Mouse (Mus musculus): ENCODE data around the gene Tmem263. TPM values are rescaled to one million over a fixed set of nuclear protein-coding genes. Genes with fewer than 3 reads are reported as not detected.

Tmem263 gene
- total and polyA plus RNA-seq, 3 experiments, result 12.0 to 27.9 (median 19.8) TPM

DNA sequence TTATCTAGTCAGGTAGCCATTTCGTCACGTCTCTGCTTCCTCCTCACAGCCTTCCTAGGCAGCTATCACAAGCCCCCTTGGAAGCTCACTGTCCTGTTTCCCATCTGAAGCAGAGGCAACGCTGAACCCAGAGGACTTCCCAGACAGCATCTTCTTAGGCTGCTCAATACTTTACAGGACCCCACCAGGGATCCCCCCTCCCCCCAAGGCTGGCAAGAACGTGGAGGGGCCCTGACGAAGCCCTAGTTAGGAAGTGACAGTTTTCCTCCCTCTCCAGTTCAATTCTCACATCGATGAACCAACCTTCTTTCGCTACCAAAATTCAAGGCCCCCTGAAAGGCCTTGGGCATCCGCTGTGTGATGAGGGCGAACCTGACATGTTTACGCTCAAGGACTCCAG, 586 bp upstream of the Tmem263 start:
- TF ChIP-seq MAFK (IDR thresholded peaks at IDR 0.05; ENCODE audit: insufficient replicate concordance, low read length), result no peak
- peak; percentile 27; the same call in 1 of the 2 replicates for TF ChIP-seq MYC (IDR thresholded peaks at IDR 0.05; ENCODE audit: low read depth, low read length)
- no peak for TF ChIP-seq CHD1 (IDR thresholded peaks at IDR 0.05; ENCODE audit: low read depth, low read length)
- 0 out of 2 replicates have a peak, but pooled peaks have one; percentile 7 for TF ChIP-seq MXI1 (IDR thresholded peaks at IDR 0.05; ENCODE audit: low read depth, low read length)
- no peak for TF ChIP-seq RCOR1 (conservative IDR thresholded peaks at IDR 0.05; ENCODE audit: low read depth, low read length)
- TF ChIP-seq NELFE (IDR thresholded peaks at IDR 0.05; ENCODE audit: low read depth, low read length), result peak; percentile 4; the same call in 1 of the 2 replicates
- peak; percentile 55 for TF ChIP-seq MAX (IDR thresholded peaks at IDR 0.05; ENCODE audit: low read length)
- peak; percentile 58 for TF ChIP-seq CHD2 (IDR thresholded peaks at IDR 0.05; ENCODE audit: low read length)
- TF ChIP-seq PAX5 (IDR thresholded peaks at IDR 0.05; ENCODE audit: low read length), result no peak
- no peak for TF ChIP-seq UBTF (IDR thresholded peaks at IDR 0.05; ENCODE audit: low read depth, low read length)
- 0 out of 2 replicates have a peak, but pooled peaks have one; percentile 8 for TF ChIP-seq ZMIZ1 (IDR thresholded peaks at IDR 0.05; ENCODE audit: low read depth, low read length)
- TF ChIP-seq ELF1 (IDR thresholded peaks at IDR 0.05; ENCODE audit: low read depth, low read length), result peak; percentile 18; the same call in 1 of the 2 replicates
- TF ChIP-seq SIN3A (IDR thresholded peaks at IDR 0.05; ENCODE audit: low read length), result 0 out of 2 replicates have a peak, but pooled peaks have one; percentile 21
- 0 out of 2 replicates have a peak, but pooled peaks have one; percentile 16 for TF ChIP-seq TBP (conservative IDR thresholded peaks at IDR 0.05; ENCODE audit: low read depth, low read length)
- dilution Hi-C loops (cut with MboI; ENCODE audit: extremely low pct_ligation_motif_present, extremely low pct_unique_long_range_greater_than_20kb, low sequenced_read_pairs), result no loop called here
- Histone ChIP-seq H3K9me3 (replicated peaks; ENCODE audit: low read length) (no peaks in the 10 kb centered on the region), H3K27ac (ENCODE audit: insufficient read depth, low read depth) (peak overlapping the region; percentile 58; the same call in 1 of the 2 replicates), H3K4me2 (ENCODE audit: insufficient read depth, low read depth, poor library complexity, severe bottlenecking) (peak overlapping the region; percentile 84), H3K79me2 (replicated peaks; ENCODE audit: control insufficient read depth, extremely low read depth, insufficient read depth, poor library complexity, severe bottlenecking) (peaks cover 15% of the 10 kb centered on the region), H3K4me1 (ENCODE audit: control insufficient read depth in 1 of 2, insufficient read depth in 2 of 2) (peaks cover 0 to 28% of the 10 kb centered on the region in 2 experiments; a peak in 2 of 4 replicates), H3K4me3 (replicated peaks in 1 of 3; ENCODE audit: low read depth in 2 of 3, low read length in 2 of 3, poor library complexity in 1 of 3) (peak overlapping the region; percentile 72 to 88 (median 76)), H3K9ac (ENCODE audit: insufficient read depth, low read depth) (peak overlapping the region; percentile 79), H3K36me3 (replicated peaks in 1 of 2; ENCODE audit: control insufficient read depth in 1 of 2, insufficient read depth in 1 of 2, low read length in 1 of 2) (peaks cover 0 to 6% of the 10 kb centered on the region in 2 experiments), H3K27me3 (replicated peaks) (no peaks in the 10 kb centered on the region)
- DNase-seq (ENCODE audit: extremely low read depth), result no peak
- in situ Hi-C loops (cut with MboI; ENCODE audit: low pct_ligation_motif_present, low pct_unique_long_range_greater_than_20kb, low sequenced_read_pairs), result no loop called here

DNA sequence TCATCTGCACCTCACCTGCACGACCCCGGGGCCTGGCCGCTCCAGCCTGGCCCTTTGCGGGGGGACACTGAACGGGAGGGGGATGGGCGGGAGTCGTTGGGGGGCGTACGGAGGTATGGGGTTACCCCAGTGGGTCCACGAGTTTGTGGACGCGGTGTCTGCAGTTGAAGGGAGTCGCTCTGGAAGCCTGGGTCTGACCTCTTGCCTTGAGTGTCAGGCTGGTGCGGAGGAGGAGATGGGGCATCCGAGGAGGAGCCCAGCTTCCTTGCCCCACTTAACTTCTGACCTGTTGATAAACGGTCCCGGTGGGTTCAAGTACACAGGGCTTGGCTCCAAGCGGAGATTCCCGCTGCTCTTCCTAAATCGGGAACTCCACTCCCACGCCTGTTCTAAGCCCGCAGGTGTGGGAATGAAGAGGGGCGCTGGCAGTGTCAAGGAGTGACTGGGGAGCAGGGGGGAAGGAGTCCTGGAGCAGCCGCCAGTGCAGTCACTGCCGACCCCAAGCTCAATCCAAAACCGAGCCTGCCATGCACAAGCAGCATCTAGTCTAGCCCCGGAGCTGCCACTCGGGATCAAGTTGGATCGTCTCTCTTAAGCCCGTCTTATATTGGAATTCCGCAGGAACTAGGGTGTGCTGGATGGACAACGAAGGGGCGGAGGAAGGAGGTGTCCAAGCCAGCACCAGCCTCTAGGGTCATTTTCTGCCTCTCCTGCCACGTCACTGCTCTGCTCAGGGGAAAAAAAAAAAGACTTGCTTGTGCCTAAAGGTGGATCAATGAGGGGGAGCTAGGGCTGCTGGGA, 858 bp downstream of the Tmem263 start:
- DNase-seq (ENCODE audit: extremely low read depth), result peak; percentile 46
- H3K4me1 ChIP-seq (ENCODE audit: control insufficient read depth in 1 of 2, insufficient read depth in 2 of 2), result peaks cover 0 to 28% of the 10 kb centered on the region in 2 experiments; a peak in 2 of 4 replicates
- H3K4me3 ChIP-seq (replicated peaks in 1 of 3; ENCODE audit: low read depth in 2 of 3, low read length in 2 of 3, poor library complexity in 1 of 3), result peak overlapping the region; percentile 82 to 88 (median 83)
- peak overlapping the region; percentile 67 for H3K4me2 ChIP-seq (ENCODE audit: insufficient read depth, low read depth, poor library complexity, severe bottlenecking)
- in situ Hi-C loops (cut with MboI; ENCODE audit: low pct_ligation_motif_present, low pct_unique_long_range_greater_than_20kb, low sequenced_read_pairs), result no loop called here
- peak overlapping the region; percentile 34; the same call in 1 of the 2 replicates for H3K27ac ChIP-seq (ENCODE audit: insufficient read depth, low read depth)
- peak overlapping the region; percentile 76 for H3K9ac ChIP-seq (ENCODE audit: insufficient read depth, low read depth)
- dilution Hi-C loops (cut with MboI; ENCODE audit: extremely low pct_ligation_motif_present, extremely low pct_unique_long_range_greater_than_20kb, low sequenced_read_pairs), result no loop called here
- H3K9me3 ChIP-seq (replicated peaks; ENCODE audit: low read length), result no peaks in the 10 kb centered on the region
- no peaks in the 10 kb centered on the region for H3K27me3 ChIP-seq (replicated peaks)
- peaks cover 0 to 6% of the 10 kb centered on the region in 2 experiments for H3K36me3 ChIP-seq (replicated peaks in 1 of 2; ENCODE audit: control insufficient read depth in 1 of 2, insufficient read depth in 1 of 2, low read length in 1 of 2)
- peaks cover 15% of the 10 kb centered on the region for H3K79me2 ChIP-seq (replicated peaks; ENCODE audit: control insufficient read depth, extremely low read depth, insufficient read depth, poor library complexity, severe bottlenecking)
- TF ChIP-seq SIN3A (IDR thresholded peaks at IDR 0.05; ENCODE audit: low read length), result peak; percentile 33
- no peak for TF ChIP-seq JUN (IDR thresholded peaks at IDR 0.05; ENCODE audit: insufficient read depth, low read depth, low read length)
- TF ChIP-seq TBP (conservative IDR thresholded peaks at IDR 0.05; ENCODE audit: low read depth, low read length), result no peak
- TF ChIP-seq ZNF384 (IDR thresholded peaks at IDR 0.05; ENCODE audit: low read depth, low read length), result peak; percentile 93
- no peak for TF ChIP-seq ZMIZ1 (IDR thresholded peaks at IDR 0.05; ENCODE audit: low read depth, low read length)
- 0 out of 2 replicates have a peak, but pooled peaks have one; percentile 3 for TF ChIP-seq NRF1 (IDR thresholded peaks at IDR 0.05; ENCODE audit: low read depth, low read length)
- no peak for TF ChIP-seq MYC (IDR thresholded peaks at IDR 0.05; ENCODE audit: low read depth, low read length)
- TF ChIP-seq GABPA (IDR thresholded peaks at IDR 0.05; ENCODE audit: insufficient replicate concordance, low read depth, low read length), result no peak
